Mouse (Mus musculus) frontal cortex, postnatal 25 days (tissue): ENCODE data around the gene Kctd12.

ENCODE experiments used
- DNase-seq, 2 experiments: peaks; one replicate each; pipeline ENCODE4 v3.0.0; 2022; ENCODE audit warnings: low spot score in 2 of 2

Gene Kctd12

GRCm38 (mm10) chr14:102962019-102962418, 20.4 kb downstream of the Kctd12 start:
- DNase-seq: no peak

DNA sequence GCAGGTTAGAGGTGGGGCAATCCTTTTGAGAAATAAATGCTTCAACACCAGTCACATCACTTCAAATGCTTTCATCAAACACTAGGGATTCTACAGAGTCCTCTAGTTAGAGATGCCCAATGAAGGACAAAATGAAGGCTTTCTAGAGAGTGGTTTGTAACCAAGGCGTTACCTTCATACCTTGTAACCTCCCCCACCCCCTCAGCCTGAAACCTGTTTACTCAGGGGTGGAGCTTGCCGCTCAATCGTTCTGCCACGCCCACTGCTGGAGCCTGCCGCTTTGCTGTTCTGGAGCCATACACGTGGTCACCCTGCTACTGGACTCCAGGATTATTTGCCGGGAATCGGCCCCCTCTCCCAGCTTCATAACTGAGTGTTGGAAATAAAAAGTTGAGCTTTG, 28.9 kb downstream of the Kctd12 start:
- no peak for DNase-seq

- no peak for DNase-seq
These were observed 30.5 kb downstream of the Kctd12 start for GRCm38 (mm10) chr14:102951974-102952373.

- no peak for DNase-seq
These were observed 34.6 kb downstream of the Kctd12 start for GRCm38 (mm10) chr14:102947796-102948195.

DNA sequence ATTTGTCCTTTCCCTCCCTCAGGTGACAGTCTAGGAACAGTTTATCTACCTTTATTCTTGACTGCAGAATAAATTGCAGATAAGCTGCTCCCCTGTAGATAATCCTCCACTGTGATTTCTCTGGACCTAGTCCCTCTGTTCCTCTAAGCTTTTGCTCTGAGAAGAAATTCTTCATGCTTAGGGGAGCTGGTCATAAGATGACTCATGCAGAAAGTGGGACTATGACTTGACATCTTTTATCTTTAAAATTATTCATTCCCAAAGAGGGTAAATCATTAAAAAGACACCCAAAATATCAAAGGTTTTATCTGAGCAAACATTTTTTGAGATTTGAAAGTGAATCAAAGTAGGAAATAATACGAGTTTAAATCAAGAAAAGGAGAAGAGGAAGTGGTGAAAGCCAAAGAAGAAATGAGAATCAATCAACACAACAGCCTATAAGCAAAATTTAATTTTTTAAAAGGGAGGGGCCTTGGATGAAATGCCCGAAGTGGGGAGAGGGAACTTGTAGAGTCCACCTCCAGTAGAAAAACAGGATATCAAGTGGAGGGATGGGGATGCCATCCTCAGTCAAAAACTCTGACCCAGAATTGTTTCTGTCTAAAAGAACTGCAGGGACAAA, 40.1 kb downstream of the Kctd12 start:
- no peak for DNase-seq

DNA sequence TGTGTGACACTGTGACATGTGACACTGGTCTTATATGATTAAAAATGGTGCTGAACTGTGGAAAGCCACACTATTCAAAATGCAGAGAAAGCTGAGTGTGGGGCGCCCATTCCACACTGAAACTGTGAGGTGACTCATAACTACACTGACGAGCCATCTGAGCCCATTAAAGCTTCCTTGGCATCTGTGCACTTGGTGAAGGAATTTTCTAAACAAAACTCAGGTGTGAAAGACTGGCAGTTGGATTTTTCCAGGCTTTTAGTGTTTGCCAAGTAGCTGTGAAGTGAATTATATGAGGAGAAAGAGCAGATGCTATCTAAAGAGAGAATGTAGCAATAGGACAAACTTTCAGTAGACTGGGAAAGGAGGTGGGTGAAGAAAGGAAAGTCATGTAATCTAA, 47.6 kb downstream of the Kctd12 start:
- no peak for DNase-seq

- no peak for DNase-seq
These were observed 51.5 kb downstream of the Kctd12 start for GRCm38 (mm10) chr14:102930933-102931332.

- no peak for DNase-seq
These were observed 52.9 kb downstream of the Kctd12 start for GRCm38 (mm10) chr14:102929545-102929944.

DNA sequence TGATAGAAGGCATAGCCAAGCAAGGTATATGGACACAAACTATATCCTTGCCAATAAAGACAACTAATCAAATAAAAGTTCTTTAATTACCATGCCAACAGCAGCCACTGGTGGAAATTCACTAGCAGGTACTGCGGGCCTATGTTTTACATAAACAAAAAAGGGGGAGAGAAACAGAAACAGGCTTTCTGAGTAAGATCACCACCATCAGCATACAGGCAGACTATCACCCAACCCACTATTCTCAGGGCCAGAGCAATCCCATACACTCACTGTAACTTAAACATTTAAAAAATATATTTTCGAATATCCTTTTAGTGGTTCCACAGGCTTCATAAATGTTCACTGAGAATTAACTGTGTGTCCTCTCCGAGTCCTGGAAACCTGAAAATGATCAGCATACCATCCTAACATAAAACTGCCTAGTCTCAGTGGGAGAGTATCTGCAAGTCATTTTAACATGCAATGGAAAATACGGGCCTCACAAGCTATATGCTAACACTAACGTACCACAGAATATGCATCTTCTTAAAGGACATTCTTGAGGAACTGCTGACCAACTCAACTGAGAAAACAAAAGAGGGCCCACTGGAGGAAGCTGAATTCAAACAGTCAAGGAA, 54.5 kb downstream of the Kctd12 start:
- DNase-seq: no peak
